Mouse (Mus musculus) kidney, postnatal 10 days (tissue): Measurements from ENCODE around the gene Neurl2.
"Not testable (repeated sequence)": the region's sequence is repeated elsewhere in the genome, so short reads cannot be mapped to it uniquely, and the experiment has no call there.

ENCODE experiments used
- DNase-seq: peaks from one replicate; pipeline ENCODE4 v3.0.0; 2021; ENCODE audit warnings: mixed read lengths

Neurl2 gene

DNA sequence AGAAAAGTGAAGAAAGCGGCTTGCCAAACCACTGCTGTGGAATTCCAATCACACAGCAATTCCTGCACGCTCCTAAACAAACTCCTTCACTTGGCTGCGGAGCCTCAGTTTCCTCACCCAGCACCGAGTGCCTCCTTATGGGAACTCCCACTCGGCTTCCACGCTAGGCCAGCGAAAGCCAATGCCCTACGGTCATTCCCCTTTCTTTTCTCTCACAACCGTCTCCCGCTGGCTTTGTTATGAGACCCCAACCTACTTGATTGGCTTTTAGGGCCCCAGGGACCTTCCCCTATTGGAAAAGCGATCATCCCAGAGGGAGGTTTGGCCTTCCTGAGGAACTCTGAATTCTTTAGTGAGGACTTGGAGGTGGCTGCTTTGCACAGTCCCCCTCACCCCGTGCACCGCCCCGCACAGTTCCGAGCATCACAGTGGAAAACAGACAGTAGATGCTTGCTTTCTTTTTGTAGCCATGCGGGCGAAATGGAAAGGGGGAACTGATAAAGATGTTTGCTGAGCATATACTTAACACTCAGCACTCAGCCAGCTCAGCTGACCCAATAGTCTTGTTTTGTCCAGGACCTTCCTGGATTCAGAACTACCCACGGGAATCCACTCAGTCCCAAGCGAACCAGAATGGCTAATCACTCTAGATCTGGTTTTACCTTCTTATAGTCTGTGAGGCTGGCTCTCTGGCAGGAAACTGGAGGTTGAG, 24.7 kb upstream of the Neurl2 start:
- no peak for DNase-seq

DNA sequence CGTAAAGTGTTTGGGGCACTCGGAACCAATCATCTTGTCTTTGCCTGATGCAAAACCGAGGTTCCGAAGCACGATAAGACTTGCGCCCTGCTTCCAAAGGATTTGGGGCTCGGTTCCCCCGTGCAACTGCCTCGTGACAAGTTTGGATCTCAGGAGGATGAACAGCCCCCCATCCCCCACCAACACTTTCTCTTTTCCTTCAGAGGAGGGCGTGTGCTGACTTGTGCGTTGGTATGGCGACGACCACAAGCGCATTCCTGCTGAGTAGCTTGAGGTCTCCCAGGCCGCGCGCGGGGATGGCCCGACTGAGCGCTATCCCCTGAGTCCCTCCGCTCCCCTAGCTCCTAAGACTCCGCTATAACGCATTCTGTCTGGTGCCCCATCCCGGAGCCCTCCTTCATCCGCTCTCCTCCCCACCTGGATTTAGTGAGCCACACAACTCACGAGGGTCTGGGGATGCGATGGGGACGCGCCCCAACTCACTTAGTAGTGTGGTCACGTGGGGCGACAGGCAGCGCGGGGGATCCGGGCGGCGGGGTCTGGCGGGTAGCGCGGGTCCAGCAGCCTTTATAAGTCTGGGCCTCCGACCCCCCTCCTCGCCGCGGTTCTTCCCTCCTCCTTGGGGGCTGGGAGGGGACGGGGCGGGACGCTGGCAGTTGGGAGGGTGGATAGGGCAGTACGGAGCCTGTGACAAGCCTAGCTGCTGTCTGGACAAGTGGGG, 24.0 kb upstream of the Neurl2 start, which contains the start of gene Pltp:
TSS of gene Pltp (minus strand) at position 611 of the 721 bp plus-strand sequence.
- peak; percentile 83 for DNase-seq

DNA sequence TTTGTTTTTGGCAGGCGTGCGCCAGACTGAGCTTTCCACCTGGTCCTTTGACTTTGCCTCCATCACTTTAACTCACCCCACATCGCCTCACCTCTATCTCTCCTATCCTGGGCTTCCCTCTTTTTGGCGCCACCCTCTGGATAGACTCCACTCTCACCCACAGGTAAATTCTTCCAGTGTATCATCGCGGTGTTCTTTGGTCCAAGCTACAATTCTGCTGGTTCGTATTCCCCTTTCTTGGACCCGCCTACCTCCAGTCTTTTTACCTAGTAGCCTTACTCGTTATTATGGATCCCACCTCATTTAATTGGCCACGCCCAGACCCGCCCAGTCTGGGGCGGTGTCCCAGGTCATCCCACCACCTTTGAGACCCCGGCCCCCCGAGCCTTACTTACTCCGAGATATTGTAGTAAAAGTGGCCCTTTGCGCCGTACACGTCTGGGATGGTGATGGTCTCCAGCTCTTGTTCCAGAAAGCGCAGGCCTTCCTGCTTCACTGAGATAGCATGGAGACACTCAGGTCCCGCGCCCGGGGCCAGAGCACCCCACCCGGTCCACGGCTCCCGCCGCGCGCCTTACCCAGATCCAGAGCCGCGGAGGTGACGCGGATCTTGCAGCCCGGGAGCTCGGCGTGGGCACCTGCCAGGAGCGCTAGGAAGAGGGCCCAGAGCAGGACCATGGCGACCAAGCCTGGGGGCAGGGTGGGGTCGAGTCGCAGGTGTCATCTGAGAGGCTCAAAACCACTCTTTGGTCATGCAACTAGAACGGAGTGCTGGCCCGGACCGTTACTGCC, 23.2 kb upstream of the Neurl2 start:
- peak; percentile 42 for DNase-seq

DNA sequence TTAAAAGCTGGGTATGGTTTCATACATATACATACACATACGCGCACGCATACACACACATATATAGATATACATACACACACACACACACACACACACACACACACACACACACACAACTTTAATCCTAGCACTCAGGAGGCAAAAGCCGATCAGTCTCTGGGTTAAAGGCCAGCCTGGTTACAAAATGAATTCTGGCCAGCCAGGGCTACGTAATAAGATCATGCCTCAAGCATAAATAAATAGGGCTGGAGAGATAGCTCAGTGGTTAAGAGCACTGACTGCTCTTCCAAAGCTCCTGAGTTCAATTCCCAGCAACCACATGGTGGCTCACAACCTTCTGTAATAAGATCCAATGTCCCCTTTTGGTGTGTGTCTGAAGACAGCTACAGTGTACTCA, 22.3 kb upstream of the Neurl2 start:
- not testable (repeated sequence) for DNase-seq

DNA sequence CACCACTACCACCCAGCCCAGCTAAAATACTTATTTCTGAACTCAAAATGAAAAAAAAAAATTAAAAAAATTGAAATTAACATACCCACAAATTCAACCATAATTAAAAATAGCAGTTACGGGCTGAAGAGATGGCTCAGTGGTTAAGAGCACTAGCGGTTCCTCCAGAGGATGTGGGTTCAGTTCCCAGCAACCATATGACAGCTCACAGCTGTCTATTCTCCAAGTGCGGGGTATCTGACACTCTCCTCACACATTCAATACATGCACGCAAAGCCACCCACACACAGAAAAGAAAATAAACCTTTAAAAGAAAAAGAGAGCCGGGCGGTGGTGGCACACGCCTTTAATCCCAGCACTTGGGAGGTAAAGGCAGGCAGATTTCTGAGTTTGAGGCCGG, 16.8 kb upstream of the Neurl2 start:
- DNase-seq, result no peak

DNA sequence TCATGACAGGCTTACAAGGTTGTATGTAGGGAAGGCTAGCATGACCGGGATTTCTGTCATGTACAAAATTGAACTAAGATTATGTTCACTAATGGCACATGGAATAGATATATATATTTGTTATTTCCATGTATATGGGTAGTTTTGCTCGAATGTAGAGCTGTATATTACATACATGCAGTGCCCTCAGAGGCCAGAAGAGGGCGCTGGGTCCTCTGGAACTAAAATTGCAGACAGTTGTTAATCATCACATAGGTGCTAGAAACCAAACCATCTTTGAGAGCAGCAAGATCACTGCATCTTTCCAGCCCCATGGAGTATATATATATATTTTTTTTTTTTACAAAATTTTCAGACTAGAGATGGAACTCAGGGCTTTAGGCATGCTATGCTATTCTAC, 12.5 kb upstream of the Neurl2 start:
- DNase-seq, result no peak

DNA sequence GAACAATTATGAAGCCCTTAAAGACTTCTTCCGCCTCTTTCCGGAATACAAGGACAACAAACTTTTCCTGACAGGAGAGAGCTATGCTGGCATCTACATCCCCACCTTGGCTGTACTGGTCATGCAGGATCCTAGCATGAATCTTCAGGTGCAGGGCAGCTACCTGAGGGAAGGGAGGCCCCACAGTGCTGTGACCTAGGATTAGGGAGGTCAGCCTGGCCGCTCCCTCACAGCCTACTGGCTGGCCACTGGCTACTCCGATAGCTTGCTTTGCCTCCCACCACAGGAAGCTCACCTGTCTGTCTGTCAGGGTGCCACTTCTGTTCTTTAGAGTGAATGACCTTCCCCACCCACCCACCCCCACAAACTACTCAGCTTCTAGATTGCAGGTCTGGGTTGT, 1.9 kb upstream of the Neurl2 start:
- no peak for DNase-seq

DNA sequence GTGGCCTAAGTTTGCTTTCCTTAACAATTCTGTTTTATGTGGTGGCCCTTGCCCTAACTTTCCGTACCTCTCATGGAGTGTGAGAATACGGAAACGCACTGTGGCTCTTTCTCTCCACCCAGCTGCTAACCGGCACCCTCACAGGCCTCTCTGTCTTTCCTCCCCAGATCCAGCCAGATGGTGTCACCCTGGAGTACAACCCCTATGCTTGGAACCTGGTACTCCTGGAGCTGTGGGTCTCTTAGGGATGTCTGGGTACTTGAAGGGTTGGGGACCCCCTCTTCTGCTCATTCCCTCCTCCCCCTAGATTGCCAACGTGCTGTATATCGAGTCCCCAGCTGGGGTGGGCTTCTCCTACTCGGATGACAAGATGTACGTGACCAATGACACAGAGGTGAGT, 1.3 kb upstream of the Neurl2 start:
- DNase-seq, result peak; percentile 47

DNA sequence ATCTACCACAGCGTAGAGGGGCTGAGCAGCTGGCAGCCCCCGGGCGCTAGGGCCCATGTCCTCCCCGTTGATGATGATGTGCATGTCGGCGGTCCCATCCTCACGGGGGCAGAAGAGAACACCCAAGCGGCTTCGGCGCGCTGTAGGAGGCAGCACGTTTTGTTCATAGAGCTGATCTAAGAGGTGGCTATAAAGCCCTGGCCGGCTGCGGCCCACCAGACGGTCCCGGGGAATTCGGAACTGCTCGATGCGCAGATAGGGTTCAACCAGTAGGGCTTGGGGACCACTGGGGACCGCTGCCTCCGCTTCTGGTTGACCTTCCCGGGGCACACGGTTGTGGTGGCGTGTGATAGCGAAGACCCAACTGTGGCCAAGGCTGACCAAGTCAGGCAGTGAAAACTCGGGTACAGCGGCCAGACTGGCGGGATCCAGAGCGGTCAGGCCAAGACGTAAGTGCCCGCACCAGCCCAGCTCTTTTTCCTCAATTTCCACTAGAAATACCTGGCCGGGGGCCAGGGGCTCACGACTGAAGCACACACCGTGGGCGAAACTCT, 431 bp downstream of the Neurl2 start, which contains the start of gene Ctsa:
TSS of gene Ctsa (plus strand) at position 126 of the 554 bp plus-strand sequence.
- DNase-seq, result peak; percentile 87

DNA sequence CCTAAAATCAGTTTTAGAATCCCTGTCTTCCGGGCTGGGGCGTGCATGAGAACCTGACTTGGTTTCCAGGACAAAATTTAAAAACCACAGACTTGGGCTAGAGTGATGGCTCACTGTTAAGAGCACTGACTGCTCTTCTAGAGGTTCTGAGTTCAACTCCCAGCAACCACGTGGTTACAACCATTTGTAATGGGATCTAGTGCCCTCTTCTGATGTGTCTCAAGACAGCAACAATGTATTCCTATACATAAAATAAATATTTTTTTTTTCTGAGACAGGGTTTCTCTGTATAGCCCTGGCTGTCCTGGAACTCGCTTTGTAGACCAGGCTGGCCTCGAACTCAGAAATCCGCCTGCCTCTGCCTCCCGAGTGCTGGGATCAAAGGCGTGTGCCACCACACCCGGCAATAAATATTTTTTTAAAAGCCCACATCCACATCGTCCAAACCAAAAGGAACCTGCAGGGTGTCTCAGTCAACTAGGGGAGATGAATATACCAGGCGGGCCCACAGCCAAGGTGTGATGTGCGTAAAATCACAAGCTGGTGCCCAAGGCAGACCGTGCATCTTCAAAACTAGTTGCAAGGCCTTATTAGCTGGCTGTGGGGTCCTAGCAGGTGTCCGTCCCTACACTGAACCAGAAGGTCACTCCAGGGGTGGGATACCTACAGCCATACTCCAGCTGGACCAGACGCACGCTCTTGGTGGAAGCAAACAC, 1.1 kb downstream of the Neurl2 start:
- DNase-seq, result no peak

DNA sequence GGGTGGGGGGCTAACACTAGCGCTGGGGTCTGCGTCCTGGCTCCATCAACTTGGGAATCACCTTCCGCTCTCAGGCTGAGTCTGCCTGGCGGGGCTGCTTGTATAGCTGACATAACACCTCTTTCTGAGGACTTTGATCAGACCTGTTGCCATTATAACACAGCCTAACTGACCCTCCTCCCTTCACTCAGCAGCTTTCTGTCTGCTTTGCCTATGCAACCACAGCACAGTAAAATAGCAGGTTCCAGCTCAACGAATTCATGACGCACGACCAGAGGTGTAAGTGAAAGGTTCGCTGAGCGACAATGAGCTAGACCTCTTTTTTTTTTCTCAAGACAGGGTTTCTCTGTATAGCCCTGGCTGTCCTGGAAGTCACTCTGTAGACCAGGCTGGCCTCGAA, 2.2 kb downstream of the Neurl2 start:
- peak; percentile 47 for DNase-seq

DNA sequence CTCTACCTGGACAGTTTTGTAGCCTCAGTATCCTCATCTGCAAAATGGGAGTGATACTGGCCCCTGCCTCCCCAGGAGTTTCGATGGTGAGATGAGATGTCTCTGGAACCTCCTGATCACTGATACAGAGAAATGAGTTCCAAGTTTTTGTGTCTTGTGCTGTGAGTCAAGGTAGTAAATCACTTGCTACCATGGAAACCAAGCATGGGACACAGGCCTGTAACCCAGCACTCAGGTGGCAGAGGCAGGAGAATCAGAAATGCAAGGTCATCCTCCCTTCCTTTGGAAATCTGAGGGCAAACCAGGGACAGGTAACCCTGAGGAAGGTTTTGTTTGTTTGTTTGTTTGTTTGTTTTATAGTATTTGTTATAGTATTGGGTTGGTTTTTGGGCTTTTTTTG, 4.2 kb downstream of the Neurl2 start:
- no peak for DNase-seq

DNA sequence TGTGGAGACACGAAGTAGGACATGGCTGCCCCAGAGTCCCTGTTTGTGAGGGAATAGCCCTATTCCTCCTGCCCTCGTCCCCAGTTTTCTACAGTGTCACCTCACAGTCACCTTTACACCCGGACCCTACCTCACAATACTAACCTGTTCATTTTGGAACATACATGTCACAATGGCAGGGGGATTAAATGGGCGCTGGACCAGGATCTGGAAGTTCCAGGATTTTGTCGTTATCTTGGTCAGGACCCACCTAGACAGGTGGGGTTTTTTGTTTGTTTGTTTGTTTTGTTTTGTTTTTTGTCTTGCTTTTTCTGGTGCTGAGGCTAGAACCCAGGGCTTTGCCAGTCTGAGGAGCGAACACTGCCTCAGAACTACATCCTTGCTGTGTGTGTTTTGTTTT, 4.8 kb downstream of the Neurl2 start, which contains the start of gene Spata25:
TSS of gene Spata25 (minus strand) at position 101 of the 400 bp plus-strand sequence.
- DNase-seq, result no peak

DNA sequence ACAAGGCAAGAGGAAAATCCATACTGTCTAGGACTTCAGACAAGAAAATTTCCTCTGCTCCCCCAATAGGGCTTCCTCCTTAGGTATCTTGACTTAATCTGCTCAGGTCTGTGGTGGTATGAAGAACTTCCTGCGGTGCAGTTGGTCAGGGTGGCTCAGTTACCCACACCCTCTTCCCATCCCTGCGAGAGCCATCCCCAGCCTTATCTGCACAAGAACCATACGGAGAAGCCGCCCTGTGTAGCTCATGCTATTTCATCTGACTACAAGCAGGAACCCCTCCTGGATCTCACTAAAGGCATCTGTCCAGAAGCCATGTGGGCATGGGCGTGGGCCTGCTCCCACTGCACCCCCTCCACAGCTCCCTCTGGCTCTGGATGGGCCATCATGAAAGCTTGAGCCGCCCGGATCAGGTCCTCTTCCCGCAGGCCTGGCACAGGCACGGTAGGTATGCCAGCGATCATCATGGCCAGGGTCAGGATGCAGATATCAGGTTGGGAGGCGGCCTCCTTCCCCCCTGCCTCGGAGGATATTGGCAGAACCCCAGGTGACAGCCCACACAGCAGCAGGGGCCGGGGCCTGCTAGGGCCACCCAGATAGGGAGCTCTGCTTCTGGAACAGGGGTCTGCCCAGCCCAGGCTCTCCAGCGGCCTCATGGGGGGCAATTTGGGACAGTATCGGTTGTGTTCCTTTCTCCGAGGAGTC, 6.0 kb downstream of the Neurl2 start:
- no peak for DNase-seq

DNA sequence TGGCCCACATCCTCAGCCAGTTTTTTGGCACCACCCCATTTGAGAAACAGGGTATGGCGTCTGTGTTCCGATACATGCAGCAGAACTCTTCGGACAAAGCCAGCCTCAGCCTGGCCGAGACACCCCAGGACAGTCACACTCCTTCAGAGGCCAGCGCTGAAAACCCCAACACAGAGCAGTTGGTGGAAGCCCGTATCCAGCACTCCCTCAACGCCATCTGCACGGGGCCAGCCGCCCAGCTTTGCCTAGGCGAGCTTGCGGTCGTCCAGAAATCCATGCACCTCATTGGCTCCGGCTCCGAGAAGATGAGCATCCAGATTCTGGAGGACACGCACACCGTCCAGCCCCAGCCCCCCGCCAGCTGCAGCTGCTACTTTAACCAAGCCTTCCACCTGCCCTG, 7.7 kb downstream of the Neurl2 start:
- no peak for DNase-seq

DNA sequence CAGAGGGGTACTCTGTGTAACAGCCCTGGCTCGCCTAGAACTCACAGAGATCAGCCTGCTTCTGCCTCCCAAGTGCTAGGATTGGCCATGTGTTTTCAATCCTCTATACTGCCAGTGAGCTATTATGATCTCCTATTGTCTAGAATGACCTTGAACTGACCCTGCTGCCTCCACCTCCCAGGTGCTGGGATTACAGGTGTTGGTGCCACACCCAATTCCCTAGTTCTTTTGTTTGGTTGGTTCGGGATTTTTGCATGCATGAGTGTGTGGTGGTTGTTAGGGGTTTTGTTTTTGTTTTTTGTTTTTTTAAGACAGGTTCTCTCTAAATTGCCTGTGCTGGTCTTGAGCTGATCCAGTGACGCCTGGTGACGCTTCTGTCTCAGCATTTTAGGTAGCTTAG, 9.3 kb downstream of the Neurl2 start:
- no peak for DNase-seq

DNA sequence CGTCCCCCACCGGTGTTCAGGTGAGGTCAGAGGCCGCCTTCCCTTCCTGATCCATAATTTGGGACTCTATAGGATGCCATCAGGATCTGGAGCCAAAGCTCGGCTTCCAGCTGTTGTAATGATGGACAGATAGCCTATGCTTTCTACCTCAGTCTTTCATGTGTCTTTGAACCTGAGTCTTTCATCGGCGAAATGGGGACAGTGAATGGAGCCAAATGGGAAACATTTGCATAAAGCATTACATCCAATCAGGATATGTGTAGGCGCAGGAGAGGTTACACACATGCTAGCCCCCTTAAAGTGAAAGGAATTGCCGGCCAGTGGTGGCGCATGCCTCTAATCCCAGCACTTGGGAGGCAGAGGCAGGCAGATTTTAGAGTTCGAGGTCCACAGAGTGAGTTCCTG, 10.1 kb downstream of the Neurl2 start:
- DNase-seq, result peak; percentile 33

DNA sequence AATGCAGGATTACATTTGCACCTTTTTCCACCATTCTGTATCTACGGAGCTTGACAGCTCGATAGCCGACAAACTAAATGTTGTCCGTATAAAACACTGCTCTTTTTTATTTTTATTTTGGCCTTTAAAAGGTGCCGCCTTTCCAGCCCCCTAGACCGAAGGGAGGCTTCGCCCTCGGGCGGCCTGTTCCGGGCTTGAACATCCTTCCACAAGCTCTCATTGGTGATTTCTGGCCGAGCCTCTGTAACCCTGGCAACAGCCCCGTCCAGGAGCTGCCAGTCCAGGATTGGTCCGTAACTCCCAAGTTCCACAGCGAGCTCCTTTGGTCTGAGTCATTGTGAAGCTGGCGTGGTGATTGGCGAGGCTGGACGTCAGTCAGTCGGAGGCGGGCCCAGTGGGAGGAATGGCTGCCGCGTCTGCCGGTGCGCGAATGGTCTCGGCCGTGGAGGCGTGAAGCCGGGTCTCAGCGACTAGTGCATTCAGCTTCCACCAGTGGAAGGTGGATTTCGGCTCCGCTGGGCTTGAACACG, 10.6 kb downstream of the Neurl2 start, which contains the start of gene Zswim1:
TSS of gene Zswim1 (plus strand) at position 51 of the 530 bp plus-strand sequence.
- peak; percentile 100 for DNase-seq

DNA sequence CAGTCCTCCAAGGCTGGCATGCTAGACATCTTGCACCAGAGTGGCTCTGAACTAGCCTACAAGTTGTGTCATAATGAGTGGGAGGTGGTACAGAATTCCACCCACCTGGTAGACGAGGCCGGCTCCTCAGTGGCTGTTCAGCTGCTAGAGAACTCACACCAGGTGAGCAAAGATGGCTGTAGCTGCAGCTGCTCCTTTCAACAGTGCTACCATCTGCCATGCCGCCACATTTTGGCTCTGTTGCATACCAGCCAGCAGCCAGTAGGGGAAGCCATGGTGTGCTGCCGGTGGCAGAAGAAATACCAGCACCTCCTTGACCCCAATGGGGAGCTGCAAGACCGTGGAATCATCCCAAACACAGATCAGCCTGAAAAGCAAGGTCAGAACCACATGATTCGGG, 12.2 kb downstream of the Neurl2 start:
- DNase-seq, result no peak

DNA sequence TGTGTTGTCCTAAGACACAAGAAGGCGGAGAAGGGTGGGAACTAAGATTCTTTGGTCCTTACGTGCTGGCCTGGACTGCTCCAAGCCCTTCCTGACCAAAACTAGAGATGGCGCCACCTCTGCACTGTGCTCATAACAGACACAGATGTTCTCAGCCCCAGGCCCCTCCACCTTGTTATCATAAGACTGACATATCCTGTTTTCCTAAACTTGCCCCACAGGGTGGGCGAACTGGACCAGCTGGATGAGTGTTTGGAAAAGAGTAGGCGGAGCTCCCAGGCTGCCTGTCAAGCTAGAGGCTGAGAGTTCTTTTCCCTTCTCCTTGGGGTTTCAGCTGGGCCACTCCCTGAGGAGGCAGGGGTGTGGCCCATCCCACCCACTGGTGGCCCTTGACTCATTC, 15.6 kb downstream of the Neurl2 start:
- DNase-seq, result no peak

DNA sequence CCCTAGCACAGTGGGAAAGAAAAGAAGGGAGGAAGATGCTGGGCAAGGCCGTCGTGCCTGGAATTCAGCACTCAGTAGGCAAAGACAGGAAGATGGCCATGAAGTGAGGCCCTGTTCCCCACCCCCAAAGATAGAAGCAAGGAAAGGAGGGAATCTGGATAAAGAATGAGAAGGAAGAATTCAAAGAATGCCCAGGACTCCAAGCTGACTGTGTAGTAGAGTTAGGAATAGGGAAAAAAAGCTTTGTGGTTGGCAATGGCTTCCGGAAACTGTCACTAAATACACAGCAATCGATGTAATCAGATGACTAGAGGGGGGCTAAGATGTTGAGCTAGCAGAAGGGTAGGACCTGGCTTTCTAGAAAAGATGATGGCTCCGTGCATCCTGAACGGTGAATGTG, 16.1 kb downstream of the Neurl2 start:
- DNase-seq, result no peak
